Mouse (Mus musculus) layer of hippocampus, adult 9-10 months (tissue): Measurements from ENCODE around the gene B830017H08Rik.

Experiments
- DNase-seq: peaks from one replicate; pipeline ENCODE4 v3.0.0; 2022; ENCODE audit warnings: low spot score

Gene B830017H08Rik

DNA sequence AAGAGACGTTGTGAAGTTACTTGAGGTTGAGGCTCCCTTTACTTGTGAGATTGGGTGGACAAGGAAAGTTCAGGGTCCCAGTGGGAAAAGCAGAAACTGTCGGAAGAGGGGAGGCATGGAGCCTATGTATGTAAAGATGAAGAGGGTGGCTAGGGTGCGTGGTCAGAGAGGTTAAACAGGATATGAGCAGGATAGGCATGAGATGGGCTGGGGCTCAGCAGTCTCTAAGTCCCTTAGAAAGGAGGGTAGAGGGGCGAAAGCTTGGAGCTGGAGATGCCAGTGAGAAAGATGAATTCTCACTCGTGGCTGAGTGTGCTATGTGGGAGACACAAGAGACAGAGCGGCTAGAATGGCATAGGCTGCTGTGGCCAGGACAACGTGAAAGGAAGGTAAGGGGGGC, at the start of gene B830017H08Rik:
TSS of gene B830017H08Rik (plus strand) at position 301 of the 400 bp plus-strand sequence.
- DNase-seq = no peak

GRCm38 (mm10) chr16:17785337-17785736, 47.6 kb upstream of the B830017H08Rik start:
- DNase-seq = no peak

GRCm38 (mm10) chr16:17792728-17793127, 40.2 kb upstream of the B830017H08Rik start:
- DNase-seq = no peak

DNA sequence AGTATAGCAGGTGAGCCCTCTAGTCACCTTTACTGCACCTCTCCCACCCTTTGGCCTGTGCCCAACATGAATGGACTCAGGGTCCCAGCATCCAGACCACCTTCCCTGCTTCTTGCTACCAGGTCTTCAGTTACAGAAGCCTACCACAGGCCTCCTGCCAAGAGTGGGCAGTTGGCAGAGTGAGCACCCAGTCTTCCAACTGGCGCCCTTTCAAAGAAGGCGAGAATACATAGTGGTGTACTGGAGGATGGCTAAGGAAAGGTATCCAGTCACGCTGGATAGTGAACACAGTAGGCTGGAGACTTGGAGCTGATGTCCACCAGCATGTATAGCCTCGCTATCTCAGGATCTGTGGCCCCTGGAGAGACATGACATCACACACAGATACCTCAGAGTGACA, 38.9 kb upstream of the B830017H08Rik start:
- DNase-seq = no peak

DNA sequence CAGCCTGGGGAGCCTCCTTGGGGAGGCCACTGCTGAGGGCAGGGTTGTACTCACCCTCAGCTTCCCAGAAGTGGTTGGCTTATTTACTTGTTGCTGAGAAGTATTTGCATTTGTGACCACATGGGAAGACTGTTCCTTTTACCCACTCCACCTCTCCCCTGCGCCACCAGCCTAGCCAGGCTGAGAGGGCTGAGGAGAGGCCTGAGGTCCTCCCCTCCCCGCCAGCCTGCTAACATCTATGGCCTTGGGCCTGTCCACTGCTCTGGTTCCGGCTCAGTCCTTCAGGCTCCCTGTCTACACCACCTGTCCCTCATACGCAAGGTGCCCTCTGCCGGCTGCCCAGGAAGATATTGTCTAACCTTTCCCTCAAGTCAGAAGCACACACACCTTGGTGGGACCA, 37.3 kb upstream of the B830017H08Rik start:
- DNase-seq = no peak

GRCm38 (mm10) chr16:17796519-17796918, 36.4 kb upstream of the B830017H08Rik start:
- DNase-seq = no peak

- no peak for DNase-seq
Observed at GRCm38 (mm10) chr16:17796971-17797811, 35.7 kb upstream of the B830017H08Rik start, which contains the start of gene Scarf2. Scarf2 (plus strand) TSS chr16:17797282.

DNA sequence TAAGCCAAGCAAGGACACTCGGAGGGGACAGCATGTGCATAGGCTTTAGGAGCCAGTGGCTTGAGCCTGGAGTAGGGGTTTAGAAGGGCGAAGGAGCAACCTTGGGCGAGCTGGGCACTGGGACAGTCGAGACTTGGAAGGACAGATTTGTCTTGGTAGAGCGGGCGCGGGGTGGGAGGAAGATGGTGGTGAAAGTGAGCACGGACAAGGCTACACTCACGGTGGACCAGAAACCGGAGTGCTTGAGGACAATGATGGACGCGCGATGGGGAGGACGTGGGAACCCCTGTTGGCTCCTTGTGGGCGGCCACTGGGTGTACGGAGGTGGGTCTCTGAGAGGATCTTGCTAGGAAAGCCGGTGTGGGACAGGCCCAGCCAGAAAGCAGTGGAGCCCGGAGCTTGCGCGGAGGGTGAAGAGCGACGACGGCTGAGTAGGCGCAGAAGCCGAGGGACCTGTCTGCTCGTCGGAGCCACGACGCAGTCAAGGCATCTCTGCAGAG, 35.1 kb upstream of the B830017H08Rik start:
- no peak for DNase-seq

GRCm38 (mm10) chr16:17798321-17799180, 34.4 kb upstream of the B830017H08Rik start:
- DNase-seq = no peak

- DNase-seq = no peak
Observed at GRCm38 (mm10) chr16:17799584-17799983, 33.3 kb upstream of the B830017H08Rik start.

- no peak for DNase-seq
Observed at GRCm38 (mm10) chr16:17801777-17802455, 31.0 kb upstream of the B830017H08Rik start.

DNA sequence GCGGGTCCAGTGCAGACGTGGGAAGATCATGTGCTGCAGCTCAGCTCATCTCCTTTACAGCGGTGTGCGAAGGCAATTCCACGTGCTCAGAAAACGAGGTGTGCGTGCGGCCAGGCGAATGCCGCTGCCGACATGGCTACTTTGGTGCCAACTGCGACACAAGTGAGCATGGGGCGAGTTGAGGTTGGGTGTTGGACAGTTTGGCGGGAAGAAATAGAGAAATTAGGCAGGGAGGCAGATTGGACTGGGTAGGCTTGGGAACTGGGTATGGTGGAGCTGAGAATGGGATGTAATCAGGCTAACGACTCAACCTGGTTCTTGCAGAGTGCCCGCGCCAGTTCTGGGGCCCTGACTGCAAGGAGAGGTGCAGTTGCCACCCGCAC, 30.5 kb upstream of the B830017H08Rik start:
- DNase-seq = no peak

DNA sequence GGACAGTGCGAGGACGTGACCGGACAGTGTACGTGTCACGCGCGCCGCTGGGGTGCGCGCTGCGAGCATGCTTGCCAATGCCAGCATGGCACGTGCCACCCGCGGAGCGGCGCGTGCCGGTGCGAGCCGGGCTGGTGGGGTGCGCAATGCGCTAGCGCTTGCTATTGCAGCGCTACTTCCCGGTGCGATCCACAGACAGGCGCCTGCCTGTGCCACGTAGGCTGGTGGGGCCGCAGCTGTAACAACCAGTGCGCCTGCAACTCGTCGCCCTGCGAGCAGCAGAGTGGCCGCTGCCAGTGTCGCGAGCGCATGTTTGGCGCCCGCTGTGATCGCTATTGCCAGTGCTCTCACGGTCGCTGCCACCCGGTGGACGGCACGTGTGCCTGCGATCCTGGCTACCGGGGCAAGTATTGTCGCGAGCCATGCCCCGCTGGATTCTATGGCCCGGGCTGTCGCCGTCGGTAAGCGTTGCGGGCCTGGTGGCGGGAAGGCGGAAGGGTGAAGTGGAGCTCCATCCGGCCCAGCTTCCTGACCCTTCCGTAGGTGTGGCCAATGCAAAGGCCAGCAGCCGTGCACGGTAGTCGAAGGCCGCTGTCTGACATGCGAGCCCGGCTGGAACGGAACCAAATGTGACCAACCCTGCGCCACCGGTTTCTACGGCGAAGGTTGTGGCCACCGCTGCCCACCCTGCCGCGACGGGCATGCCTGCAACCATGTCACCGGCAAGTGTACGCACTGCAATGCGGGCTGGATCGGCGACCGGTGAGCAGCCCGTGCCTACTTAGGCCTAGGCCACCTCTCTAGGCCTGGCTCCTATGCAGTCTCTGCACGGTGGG, 29.9 kb upstream of the B830017H08Rik start:
- DNase-seq = no peak

GRCm38 (mm10) chr16:17803675-17804448, 29.1 kb upstream of the B830017H08Rik start:
- DNase-seq = no peak

- DNase-seq = no peak
Observed at GRCm38 (mm10) chr16:17804449-17804912, 28.4 kb upstream of the B830017H08Rik start.

DNA sequence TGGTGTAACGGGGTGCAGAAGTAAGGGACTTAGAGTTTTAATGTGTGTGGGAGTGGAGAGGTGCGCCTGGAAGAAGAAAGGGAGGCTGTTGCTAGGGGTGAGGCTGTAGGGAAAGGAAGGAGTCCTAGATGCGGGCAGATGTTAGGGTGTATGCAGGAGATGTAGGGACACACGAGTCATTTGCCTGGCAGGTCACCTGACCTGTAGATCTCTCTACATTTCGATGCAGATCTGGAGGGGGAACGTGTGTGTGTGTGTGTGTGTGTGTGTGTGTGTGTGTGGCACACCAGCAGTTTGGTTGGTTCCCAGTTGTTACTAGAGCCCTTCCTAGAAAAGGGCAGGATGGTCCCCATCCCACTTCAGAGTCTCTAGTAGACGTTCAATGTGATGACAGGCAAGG, 27.9 kb upstream of the B830017H08Rik start:
- no peak for DNase-seq

GRCm38 (mm10) chr16:17806581-17807191, 26.2 kb upstream of the B830017H08Rik start:
- no peak for DNase-seq

DNA sequence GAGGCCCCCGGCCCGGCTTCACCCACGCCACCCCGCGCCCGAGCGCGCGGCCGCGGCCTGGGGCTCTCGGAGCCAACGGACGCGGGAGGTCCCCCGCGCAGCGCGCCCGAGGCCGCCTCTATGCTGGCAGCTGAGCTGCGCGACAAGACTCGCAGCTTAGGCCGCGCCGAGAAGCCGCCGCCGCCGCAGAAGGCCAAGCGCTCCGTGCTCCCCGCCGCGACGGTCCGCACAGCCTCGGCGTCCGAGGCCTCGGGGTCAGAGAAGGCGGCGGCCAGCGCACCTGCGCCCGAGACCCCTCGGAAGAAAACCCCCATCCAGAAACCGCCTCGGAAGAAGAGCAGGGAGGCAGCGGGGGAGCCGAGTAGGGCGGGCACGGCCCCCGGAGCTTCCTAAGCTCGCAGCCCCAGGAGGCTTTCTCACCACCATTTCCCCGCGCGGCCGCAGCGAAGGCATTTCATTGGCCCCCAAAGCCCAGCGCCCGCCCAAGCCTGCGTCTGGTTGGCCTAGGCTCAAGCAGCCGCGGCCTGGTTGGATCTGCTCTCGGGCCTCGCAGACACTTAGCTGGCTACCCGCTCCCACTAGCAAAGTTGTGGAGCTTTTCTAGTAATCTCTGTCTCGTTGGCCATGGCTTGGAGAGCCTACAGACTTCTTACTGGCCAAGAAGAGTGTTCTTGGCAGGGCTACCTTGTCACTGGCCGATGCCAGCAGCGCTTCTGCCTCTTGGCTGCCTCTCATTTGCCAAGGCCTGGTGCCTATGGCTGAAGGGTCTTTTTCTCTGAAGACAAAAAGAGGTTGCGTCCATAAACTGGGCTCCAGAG, 25.5 kb upstream of the B830017H08Rik start:
- peak; percentile 55 for DNase-seq

DNA sequence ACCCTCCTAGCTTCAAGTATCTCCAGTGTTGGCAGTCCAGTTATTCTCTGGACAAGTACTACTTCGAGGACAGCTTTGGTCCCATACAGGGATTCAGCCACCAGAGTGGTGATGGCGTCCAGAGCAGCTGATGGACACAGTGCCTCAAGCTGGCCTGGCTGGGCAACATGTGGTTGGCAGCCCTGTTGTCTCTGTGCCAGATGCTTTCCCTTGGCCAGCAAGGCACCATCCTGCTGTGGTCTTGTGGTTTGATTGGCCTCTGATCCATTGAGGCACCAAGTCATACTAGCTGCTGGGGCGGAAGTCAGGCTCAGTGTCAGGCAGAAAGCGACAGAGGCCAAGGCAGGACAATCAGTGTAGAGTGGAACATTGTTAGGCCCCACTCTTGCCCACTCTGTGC, 23.8 kb upstream of the B830017H08Rik start:
- no peak for DNase-seq
